Mouse (Mus musculus) regulatory T cell (primary cell): ENCODE results near the gene Opcml.

Experiments
- in situ Hi-C: fragments of 300-600 bp; cut with MboI, MseI; formaldehyde crosslinking; loops from one replicate; pipeline ENCODE4 v1.15.1; 2025; ENCODE audit warnings: high pct_unique_total_duplicates

Gene Opcml

GRCm38 (mm10) chr9:28613683-28614620 is 823.4 kb downstream of the Opcml start:
- in situ Hi-C loops, result no loop called here

- in situ Hi-C loops, result no loop called here
Measured at GRCm38 (mm10) chr9:28615447-28615846, 824.9 kb downstream of the Opcml start.

- in situ Hi-C loops, result no loop called here
Measured at GRCm38 (mm10) chr9:28617666-28618065, 827.1 kb downstream of the Opcml start.

DNA sequence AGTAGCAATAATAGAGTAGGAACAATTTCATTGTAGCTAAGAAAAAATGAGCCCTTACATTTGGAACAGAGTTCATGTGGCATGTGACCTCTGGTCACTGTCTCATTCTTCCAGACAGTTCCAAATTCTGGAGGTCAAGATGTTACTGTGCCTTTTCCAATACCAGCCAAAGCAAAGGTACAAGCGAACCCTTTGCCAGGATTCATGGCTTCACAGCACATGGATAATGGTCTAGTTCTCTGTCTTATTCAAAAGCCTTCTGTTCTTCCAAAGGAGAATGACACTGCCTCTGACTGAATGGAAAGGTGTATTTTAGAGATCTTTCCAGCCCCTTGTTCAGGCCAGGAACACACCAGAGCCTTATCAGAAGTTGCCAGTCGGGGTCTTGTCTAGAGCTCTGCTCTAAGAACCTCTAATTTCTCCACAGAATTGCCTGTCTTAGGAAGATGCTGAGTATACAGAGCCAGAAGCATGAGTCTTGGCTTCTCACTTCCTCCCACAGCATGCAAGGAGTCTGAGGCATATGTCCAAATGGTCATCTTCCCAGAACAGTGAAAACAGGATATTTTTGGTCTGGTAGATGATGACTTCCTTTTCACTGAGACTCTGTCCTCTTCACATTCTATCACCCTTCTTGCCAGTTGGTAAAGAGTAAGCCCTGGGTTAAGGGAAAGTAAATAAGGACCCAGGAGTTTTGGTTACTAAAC is 827.8 kb downstream of the Opcml start:
- in situ Hi-C loops, result no loop called here

DNA sequence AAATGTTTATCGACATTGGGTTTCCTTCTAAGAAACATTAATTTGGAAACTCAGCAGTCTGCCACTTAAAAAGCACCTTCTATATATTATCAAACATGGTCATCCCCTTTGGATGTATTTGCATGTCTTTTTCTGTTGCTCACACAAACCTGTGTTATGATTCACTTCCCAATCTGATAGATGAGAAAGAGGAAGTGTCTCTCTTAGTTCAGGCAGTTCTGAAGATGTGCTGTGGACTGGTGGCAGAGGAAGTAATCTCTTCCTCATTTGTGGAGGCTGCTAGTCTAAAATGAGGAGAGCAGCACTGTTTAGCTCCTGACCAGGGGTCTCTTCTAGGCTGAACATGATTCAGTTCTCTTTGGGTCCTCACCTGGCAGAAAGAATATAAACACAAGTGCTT is 831.4 kb downstream of the Opcml start:
- in situ Hi-C loops, result no loop called here

- in situ Hi-C loops, result no loop called here
Measured at GRCm38 (mm10) chr9:28624870-28625269, 834.3 kb downstream of the Opcml start.

DNA sequence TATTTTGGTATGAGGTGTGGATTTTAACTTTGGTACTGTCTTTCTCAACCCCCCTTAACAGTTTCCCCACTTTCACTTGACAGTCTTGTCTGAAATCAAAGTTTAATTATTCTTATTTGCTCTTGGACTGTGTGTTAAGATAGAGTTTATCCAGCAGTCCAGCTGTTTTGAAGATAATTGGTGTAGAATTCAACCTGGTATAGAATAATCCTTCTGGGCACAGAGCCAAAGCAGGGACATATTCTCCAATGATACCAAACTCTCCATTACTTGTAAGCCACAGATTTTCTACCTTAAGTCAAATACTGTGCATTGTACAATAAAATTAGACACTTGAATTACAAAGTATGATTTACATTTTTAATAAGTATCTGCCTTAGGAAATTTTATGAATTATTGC is 852.2 kb downstream of the Opcml start:
- in situ Hi-C loops, result loop anchor here (10.0 kb wide), 1 partner anchor 1018 kb away; no protein-coding TSS in a partner anchor

- in situ Hi-C loops, result loop anchor here (10.0 kb wide), 1 partner anchor 1019 kb away; no protein-coding TSS in a partner anchor
Measured at GRCm38 (mm10) chr9:28644063-28644462, 853.5 kb downstream of the Opcml start.

DNA sequence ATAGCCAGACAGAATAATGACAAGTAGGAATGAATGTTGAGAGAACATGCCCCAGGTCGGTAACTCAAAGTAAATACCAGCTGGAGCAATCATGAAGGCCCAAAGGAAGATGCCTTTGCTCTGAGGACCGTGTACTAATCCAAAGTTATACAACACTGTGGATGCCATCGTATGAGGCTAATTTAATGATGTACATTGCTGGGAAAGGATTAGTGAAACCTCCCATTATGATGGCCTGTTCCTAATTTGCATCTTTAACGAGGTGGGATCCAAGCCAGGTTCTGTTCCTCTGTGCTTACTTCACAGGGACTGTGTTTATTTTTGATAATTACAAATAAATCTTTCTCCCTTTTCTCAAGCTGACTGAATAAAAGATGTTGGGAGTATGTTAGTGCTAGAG is 859.5 kb downstream of the Opcml start:
- in situ Hi-C loops, result no loop called here

DNA sequence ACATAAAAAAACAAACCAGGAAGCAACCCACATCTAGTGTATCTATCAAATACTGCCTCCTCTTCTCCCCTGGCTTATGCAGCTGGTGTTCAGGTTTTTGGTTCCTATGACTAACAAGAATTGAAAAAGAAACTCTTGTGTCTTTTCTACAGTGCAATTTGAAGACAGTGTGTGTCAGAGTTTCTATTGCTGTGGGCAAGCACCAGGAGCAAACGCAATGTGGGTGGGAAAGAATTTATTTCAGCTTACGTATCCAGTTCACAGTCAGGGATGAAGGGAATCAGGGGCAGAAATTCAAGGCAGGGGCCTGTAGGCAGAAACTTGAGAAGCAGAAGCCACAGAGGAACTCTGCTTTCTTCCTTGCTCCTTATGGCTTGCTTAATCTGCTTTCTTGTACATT is 869.4 kb downstream of the Opcml start:
- in situ Hi-C loops, result no loop called here

DNA sequence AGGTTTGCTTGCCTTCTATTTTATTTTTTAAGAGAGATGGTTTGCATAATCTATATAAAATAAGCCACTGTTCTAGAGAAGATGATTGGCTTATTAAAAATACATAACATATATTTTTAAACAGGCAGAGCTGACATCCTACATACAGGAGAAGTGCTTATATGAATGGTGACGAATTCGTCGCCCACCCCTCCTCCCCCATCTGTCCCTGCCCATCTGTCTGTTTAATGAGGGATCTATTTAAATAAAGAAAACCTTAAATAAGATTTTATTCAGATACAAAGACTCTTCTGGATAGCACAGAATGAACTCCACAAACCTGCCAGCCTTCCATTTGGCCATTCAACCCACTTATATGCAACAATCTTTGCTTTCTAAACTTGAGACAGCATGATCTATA is 872.3 kb downstream of the Opcml start:
- in situ Hi-C loops, result no loop called here

- in situ Hi-C loops, result no loop called here
Measured at GRCm38 (mm10) chr9:28680309-28680708, 889.7 kb downstream of the Opcml start.

DNA sequence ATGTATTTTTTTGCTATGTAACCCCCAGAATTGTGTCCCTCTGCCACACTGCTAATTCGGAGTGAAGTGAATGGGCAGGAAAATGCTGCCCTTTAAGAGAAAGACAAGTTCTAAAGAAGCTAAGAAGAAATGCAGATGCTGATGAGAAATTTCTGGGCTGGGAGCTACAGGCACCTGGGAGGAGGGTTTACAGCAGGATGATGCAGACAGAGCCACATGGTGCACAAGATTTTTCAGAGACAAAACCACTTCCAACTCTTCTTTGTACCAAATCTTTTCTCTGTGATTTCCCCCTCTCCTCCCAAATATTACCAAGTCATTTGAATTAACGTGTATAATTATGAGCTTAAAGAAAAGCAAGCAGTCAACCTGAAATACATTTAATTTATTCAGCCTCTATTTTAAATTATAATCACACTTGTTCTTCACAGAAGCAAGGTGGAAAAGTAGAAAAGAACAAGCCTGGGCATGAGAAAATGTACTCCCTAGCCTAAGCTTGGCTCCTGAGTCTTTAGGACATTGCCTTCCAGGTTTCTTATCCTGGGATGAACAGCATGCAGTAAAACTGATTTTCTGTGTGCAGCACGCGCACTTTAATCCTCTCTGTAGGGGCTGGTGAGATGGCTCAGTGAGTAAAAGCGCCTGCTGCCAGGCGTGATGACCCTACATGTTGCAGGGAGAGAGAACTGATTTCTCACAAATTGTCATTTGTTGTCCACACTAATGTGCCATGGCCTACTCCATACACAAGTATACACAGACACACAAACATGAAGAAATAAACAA is 890.9 kb downstream of the Opcml start:
- in situ Hi-C loops, result no loop called here

DNA sequence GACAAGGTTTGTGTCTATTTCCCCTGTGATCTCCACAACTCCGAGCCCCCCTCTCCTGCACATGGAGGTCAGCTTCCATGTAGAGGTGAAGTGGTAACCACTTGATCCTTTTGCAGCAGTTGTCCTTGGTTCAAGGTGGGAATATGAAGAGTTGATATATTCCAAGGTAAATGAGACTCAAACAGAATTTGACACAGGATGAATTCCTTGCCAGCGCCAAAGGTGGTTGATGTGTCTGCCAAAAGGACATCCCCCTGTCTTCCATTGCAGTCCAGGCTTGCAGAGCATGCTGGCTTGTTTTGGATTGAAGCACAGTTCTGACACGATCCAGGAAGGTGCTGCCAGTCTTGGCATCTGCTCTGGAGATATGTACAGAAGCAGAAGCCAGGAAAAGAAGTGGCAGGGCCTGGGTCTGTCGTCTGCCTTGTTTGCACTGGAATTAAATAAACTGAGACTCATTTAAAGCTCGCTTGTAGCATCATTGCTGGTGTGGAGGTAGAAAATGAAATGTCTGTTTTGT is 893.4 kb downstream of the Opcml start:
- in situ Hi-C loops, result no loop called here

GRCm38 (mm10) chr9:28686942-28687611 is 896.5 kb downstream of the Opcml start:
- in situ Hi-C loops, result no loop called here

- in situ Hi-C loops, result loop anchor here (10.0 kb wide), 1 partner anchor 285 kb away; no protein-coding TSS in a partner anchor
Measured at GRCm38 (mm10) chr9:28690134-28690533, 899.6 kb downstream of the Opcml start.

GRCm38 (mm10) chr9:28705796-28706195 is 915.2 kb downstream of the Opcml start:
- in situ Hi-C loops, result no loop called here

- in situ Hi-C loops, result no loop called here
Measured at GRCm38 (mm10) chr9:28714544-28714943, 924.0 kb downstream of the Opcml start.

DNA sequence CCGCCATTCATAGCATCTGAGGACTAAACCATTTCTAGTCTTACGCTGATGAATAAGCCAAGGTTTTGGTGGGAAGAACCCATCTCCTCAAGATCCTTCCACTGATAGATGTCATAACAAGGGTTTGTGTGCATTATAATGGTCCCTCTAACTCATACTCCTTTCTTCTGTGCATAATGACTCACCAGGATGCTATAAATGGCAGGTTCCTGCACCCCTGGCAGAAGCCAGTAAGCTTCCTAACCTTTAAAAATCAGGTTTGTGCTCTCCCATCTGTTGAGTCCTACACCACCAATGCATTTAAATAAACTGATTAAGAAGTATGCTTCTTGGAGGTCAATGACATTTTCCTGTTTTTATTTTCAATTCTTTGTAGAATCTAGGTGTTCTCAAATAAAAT is 929.6 kb downstream of the Opcml start:
- in situ Hi-C loops, result no loop called here

DNA sequence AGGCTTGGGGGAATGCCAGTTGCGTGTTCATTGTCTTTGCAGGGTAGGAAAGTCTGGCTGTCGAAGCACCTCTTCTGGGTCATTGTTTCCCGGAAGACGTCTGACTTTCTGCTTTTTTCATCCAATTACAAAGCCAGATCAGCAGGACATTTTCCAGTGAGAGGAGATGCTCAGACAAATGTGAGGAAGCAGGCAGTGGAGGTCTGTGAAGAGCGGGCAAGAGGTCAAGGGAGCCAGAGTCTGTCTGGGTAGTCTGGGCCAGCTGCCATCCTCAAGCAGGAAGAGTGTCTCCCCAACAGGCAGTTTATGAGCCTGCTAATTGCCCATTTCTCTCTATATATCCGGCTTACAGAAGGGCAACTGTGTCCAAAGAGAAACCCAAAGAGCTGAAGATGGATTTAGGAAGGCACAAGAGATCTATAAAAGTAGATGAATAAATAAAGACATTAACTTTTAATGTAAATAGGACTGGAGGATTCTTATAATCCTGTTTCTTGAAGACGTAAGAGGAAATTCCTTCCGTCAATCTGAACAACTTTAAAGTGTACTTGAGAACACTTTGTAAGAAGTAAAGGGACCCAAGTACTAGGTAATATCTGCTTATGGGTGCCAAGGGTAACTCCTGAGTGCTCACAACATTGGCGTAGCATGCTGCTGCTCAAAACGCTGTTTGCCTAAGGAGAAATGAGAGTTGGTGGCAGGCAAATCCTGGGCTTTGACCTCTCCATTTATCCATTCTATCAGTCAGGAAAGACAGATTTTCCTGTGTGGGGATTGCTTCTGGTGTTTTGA is 941.4 kb downstream of the Opcml start:
- in situ Hi-C loops, result no loop called here
